Mouse (Mus musculus) gastrocnemius, postnatal 36 days (tissue): Measurements from ENCODE around the gene Ebi3. TPM values are rescaled to one million over a fixed set of nuclear protein-coding genes. Genes with fewer than 3 reads are reported as not detected.

ENCODE experiments used
- DNase-seq, 2 experiments: peaks; one replicate each; pipeline ENCODE4 v3.0.0; 2022
- intact Hi-C: fragments of 180-260 bp; cut with DNase I; formaldehyde crosslinking; loops from one replicate; pipeline ENCODE4 v1.15.1; 2025
- total RNA-seq, 2 experiments: library from RNA; stranded (reverse); gene quantifications; 2 replicates each; pipeline ENCODE4 v1.2.3; 2021

Gene Ebi3
- total RNA-seq, 2 experiments from 2014 or later, result not detected

- intact Hi-C loops, result no loop called here
- DNase-seq, result peak in 1 of 2 experiments; percentile 34
Measured at GRCm38 (mm10) chr17:55996007-55996406, 43.6 kb downstream of the Ebi3 start.

GRCm38 (mm10) chr17:55999794-56000499, 47.5 kb downstream of the Ebi3 start:
- intact Hi-C loops, result no loop called here
- DNase-seq, result no peak

DNA sequence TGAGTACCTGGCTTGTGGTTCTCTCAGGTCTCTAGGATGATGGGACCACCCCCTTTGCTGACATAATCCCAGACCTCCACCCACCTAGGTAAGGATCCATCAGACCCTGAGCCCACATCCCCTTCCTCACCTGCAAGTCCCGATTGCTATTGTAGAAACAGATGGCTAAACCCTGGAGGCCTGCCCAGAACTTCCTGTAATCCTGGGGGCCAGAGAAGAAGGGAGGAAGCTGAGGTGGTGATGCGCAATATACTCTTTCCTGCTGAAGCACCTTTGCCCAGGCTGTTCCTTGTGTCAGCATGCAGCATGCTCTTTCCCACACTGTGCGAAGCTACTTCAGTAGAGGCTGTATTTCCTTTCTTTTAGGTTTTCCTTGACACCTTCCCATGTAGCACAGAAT, 50.6 kb downstream of the Ebi3 start:
- no peak for DNase-seq
- intact Hi-C loops, result no loop called here

GRCm38 (mm10) chr17:56005415-56006061, 53.1 kb downstream of the Ebi3 start, which contains the start of the genes Stap2 and Mpnd:
Gene Stap2, minus strand, starts transcription at chr17:56005584.
Gene Mpnd, plus strand, starts transcription at chr17:56005711.
- no peak for DNase-seq
- intact Hi-C loops, result no loop called here

Other genes with a start within 250 kb of the Ebi3 start
- gene Pot1b, start 240.0 kb upstream of the Ebi3 start, total RNA-seq, result 1 to 10 TPM; 1.3 to 1.4 TPM
- gene Adgre4, start 202.7 kb upstream of the Ebi3 start, total RNA-seq, result under 1 TPM; 0.08 to 0.17 TPM
- 1 to 10 TPM; 3.8 to 4.3 TPM for gene Zfp119a, start 73.7 kb upstream of the Ebi3 start, total RNA-seq
- 1 to 10 TPM; 2.1 to 2.7 TPM for gene Zfp959, start 60.5 kb upstream of the Ebi3 start, total RNA-seq
- gene Zfp119b, start 3.1 kb upstream of the Ebi3 start, total RNA-seq, result 1 to 10 TPM; 2.6 to 2.7 TPM
- 1 to 10 TPM; 7.8 to 8.8 TPM for gene Yju2, start 6.5 kb downstream of the Ebi3 start, total RNA-seq
- gene Shd, start 17.8 kb downstream of the Ebi3 start, total RNA-seq, result not detected
- not detected for gene Fsd1, start 33.9 kb downstream of the Ebi3 start, total RNA-seq
- 1 to 10 TPM; 2.5 to 3.0 TPM for gene Stap2, start 52.9 kb downstream of the Ebi3 start, total RNA-seq
- 10 to 100 TPM; 40.6 to 50.2 TPM for gene Mpnd, start 53.1 kb downstream of the Ebi3 start, total RNA-seq
- 10 to 100 TPM in 1 of 2 experiments, 1 to 10 TPM in 1; 9.9 to 10.6 TPM for gene Sh3gl1, start 84.0 kb downstream of the Ebi3 start, total RNA-seq
- gene Chaf1a, start 87.8 kb downstream of the Ebi3 start, total RNA-seq, result 1 to 10 TPM; 1.3 to 1.4 TPM
- gene Ubxn6, start 122.4 kb downstream of the Ebi3 start, total RNA-seq, result 10 to 100 TPM; 47.7 to 50.9 TPM
- gene Hdgfl2, start 127.0 kb downstream of the Ebi3 start, total RNA-seq, result 10 to 100 TPM; 20.2 to 26.5 TPM
- 100 to 1,000 TPM; 242 to 290 TPM for gene Plin4, start 157.2 kb downstream of the Ebi3 start, total RNA-seq
- gene Plin5, start 165.0 kb downstream of the Ebi3 start, total RNA-seq, result 10 to 100 TPM; 26.5 to 43.5 TPM
- gene Lrg1, start 169.4 kb downstream of the Ebi3 start, total RNA-seq, result 10 to 100 TPM; 14.9 to 15.7 TPM
- gene Sema6b, start 187.7 kb downstream of the Ebi3 start, total RNA-seq, result 1 to 10 TPM; 2.8 to 2.9 TPM
- gene Tnfaip8l1, start 209.8 kb downstream of the Ebi3 start, total RNA-seq, result under 1 TPM; 0.41 to 0.64 TPM
- gene Mydgf, start 231.3 kb downstream of the Ebi3 start, total RNA-seq, result 10 to 100 TPM; 16.9 to 17.6 TPM